Mouse (Mus musculus) stomach, postnatal 0 days (tissue): ENCODE results near the gene Umps.

ENCODE experiments used
- CTCF ChIP-seq: IDR thresholded peaks from 2 replicates; pipeline ENCODE4 v1.5.1; 2016; ENCODE audit warnings: antibody characterized with exemption, low read depth, mild to moderate bottlenecking, moderate library complexity
- EP300 ChIP-seq: optimal IDR thresholded peaks from 2 replicates; pipeline ENCODE3; 2016; ENCODE audit warnings: antibody characterized with exemption

DNA sequence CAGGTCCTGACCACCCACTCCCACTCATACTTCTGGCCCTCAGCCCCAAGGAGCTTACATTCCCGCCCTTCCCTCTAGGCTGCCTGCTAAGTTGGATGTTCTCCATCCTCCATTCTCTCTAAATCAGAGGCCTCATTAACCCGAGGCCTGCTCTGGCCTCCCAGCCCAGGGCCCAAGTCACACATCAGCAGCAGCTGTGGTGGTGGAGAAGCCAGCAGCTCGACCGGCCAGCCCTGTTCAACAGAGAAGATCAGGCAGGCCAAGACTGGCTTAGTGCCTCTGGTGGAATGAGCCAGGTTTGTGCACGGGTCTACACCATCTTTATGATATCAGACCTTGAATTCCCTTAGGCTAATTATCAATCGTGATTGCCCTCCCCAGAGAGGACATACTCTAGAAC lies 36.1 kb downstream of the Umps start:
- TF ChIP-seq CTCF = no peak
- TF ChIP-seq EP300 = no peak
